In genomic region chr4:136145991-136146711, GRCm38 (mm10) we compare ENCODE assay signal across 8 mouse cellular contexts. TPM values are rescaled to one million over a fixed set of nuclear protein-coding genes. Genes with fewer than 3 reads are reported as not detected.
A peak's percentile ranks its signal among the peaks of the same experiment; 100 is the strongest.
DNase-seq lines count a peak whose midpoint lies in the region; ATAC-seq lines count a peak whose summit lies in the region.

No protein-coding gene starts in this region.

- no peak for ATAC-seq in lung, embryonic 15.5 days (ENCODE audit: borderline replicate concordance, extremely low read depth, low FRiP score, low TSS enrichment)
- no peak for ATAC-seq in heart, embryonic 16.5 days (replicated peaks; ENCODE audit: extremely low read depth, insufficient read depth, low FRiP score)
- ATAC-seq in liver, embryonic 11.5 days (replicated peaks; ENCODE audit: low FRiP score) = no peak
- ATAC-seq in stomach, embryonic 15.5 days (ENCODE audit: insufficient read depth, low FRiP score, low read depth) = no peak

- no peaks in the 10 kb centered on the region for H3K27me3 ChIP-seq in lung, embryonic 15.5 days
- no peaks in the 10 kb centered on the region for H3K27me3 ChIP-seq in heart, embryonic 16.5 days (ENCODE audit: control insufficient read depth, insufficient read depth, low read length)
- peaks cover 70% of the 10 kb centered on the region for H3K27me3 ChIP-seq in liver, embryonic 11.5 days (replicated peaks; ENCODE audit: control insufficient read depth, insufficient read depth, low read length)
- no peaks in the 10 kb centered on the region for H3K27me3 ChIP-seq in stomach, embryonic 15.5 days (replicated peaks)

- 23% methylated on average over 7 of the region's 7 CpGs for WGBS in lung, embryonic 15.5 days
- WGBS in heart, embryonic 16.5 days = 42% methylated on average over 7 of the region's 7 CpGs
- WGBS in liver, embryonic 11.5 days = 34% methylated on average over 7 of the region's 7 CpGs
- 23% methylated on average over 7 of the region's 7 CpGs for WGBS in stomach, embryonic 15.5 days

- H3K4me3 ChIP-seq in lung, embryonic 15.5 days = peak overlapping the region; percentile 92
- peak overlapping the region; percentile 77 for H3K4me3 ChIP-seq in heart, embryonic 16.5 days (ENCODE audit: low read length)
- peak overlapping the region; percentile 61 for H3K4me3 ChIP-seq in liver, embryonic 11.5 days (ENCODE audit: low read depth, low read length)
- H3K4me3 ChIP-seq in stomach, embryonic 15.5 days (replicated peaks) = peak overlapping the region; percentile 70

- no peaks in the 10 kb centered on the region for H3K9me3 ChIP-seq in lung, embryonic 15.5 days
- no peaks in the 10 kb centered on the region for H3K9me3 ChIP-seq in heart, embryonic 16.5 days (replicated peaks; ENCODE audit: control insufficient read depth, low read length)
- H3K9me3 ChIP-seq in liver, embryonic 11.5 days (ENCODE audit: control insufficient read depth, low read length) = no peaks in the 10 kb centered on the region
- H3K9me3 ChIP-seq in stomach, embryonic 15.5 days = no peaks in the 10 kb centered on the region

- DNase-seq in lung, postnatal 36 days = no peak
- DNase-seq in liver, embryonic 11.5 days (ENCODE audit: low spot score) = no peak
- DNase-seq in right cerebral cortex, postnatal 10 days (ENCODE audit: low spot score in 2 of 2) = no peak
- no peak for DNase-seq in frontal cortex, postnatal 10 days (ENCODE audit: low spot score in 2 of 2)
- no peak for DNase-seq in cerebellum, adult 9-11 months

- peak overlapping the region; percentile 97 for H3K9ac ChIP-seq in lung, embryonic 15.5 days
- H3K9ac ChIP-seq in heart, embryonic 16.5 days (ENCODE audit: low read length) = peak overlapping the region; percentile 87
- peak overlapping the region; percentile 76 for H3K9ac ChIP-seq in liver, embryonic 11.5 days (ENCODE audit: low read depth, low read length)
- H3K9ac ChIP-seq in stomach, embryonic 15.5 days = peak overlapping the region; percentile 78; the same call in 1 of the 2 replicates

- peak overlapping the region; percentile 61 for H3K4me2 ChIP-seq in lung, embryonic 15.5 days
- peak overlapping the region; percentile 75 for H3K4me2 ChIP-seq in heart, embryonic 16.5 days (ENCODE audit: low read depth, low read length)
- H3K4me2 ChIP-seq in liver, embryonic 11.5 days = peak overlapping the region; percentile 74
- H3K4me2 ChIP-seq in stomach, embryonic 15.5 days = peak overlapping the region; percentile 71

- peak overlapping the region; percentile 99 for H3K27ac ChIP-seq in lung, embryonic 15.5 days
- H3K27ac ChIP-seq in heart, embryonic 16.5 days (ENCODE audit: low read length) = peak overlapping the region; percentile 95
- peak overlapping the region; percentile 86 for H3K27ac ChIP-seq in liver, embryonic 11.5 days (ENCODE audit: low read depth, low read length)
- H3K27ac ChIP-seq in stomach, embryonic 15.5 days = peak overlapping the region; percentile 94

- H3K4me1 ChIP-seq in lung, embryonic 15.5 days = peaks cover 57% of the 10 kb centered on the region
- peaks cover 34% of the 10 kb centered on the region for H3K4me1 ChIP-seq in heart, embryonic 16.5 days (ENCODE audit: control insufficient read depth, insufficient read depth, low read length)
- peaks cover 43% of the 10 kb centered on the region for H3K4me1 ChIP-seq in liver, embryonic 11.5 days (replicated peaks; ENCODE audit: control insufficient read depth, insufficient read depth, low read length)
- peaks cover 43% of the 10 kb centered on the region for H3K4me1 ChIP-seq in stomach, embryonic 15.5 days

- no peaks in the 10 kb centered on the region for H3K36me3 ChIP-seq in lung, embryonic 15.5 days
- no peaks in the 10 kb centered on the region for H3K36me3 ChIP-seq in heart, embryonic 16.5 days (ENCODE audit: control insufficient read depth, insufficient read depth)
- H3K36me3 ChIP-seq in liver, embryonic 11.5 days (ENCODE audit: control insufficient read depth, insufficient read depth, low read length) = no peaks in the 10 kb centered on the region
- H3K36me3 ChIP-seq in stomach, embryonic 15.5 days = no peaks in the 10 kb centered on the region

RNA-seq across cellular contexts. Expression of gene Id3, which starts 2.9 kb away (rescaled TPM):
- polyA plus RNA-seq in lung, embryonic 15.5 days (2015; fragmentation: Nextera tagmentation; extraction: Ambion mirVana) = 498 and 529 TPM in 2 replicates
- 218 and 262 TPM in 2 replicates for polyA plus RNA-seq in heart, embryonic 16.5 days (2015; fragmentation: Nextera tagmentation; extraction: Ambion mirVana)
- polyA plus RNA-seq in liver, embryonic 11.5 days (2014; fragmentation: Nextera tagmentation; extraction: Ambion mirVana) = 191 and 200 TPM in 2 replicates
- 274 and 292 TPM in 2 replicates for polyA plus RNA-seq in stomach, embryonic 15.5 days (2015; fragmentation: Nextera tagmentation; extraction: Ambion mirVana)

RNA-seq across cellular contexts. Expression of gene E2f2, which starts 26.0 kb away (rescaled TPM):
- polyA plus RNA-seq in lung, embryonic 15.5 days (2015; fragmentation: Nextera tagmentation; extraction: Ambion mirVana) = 13.7 and 16.1 TPM in 2 replicates
- polyA plus RNA-seq in heart, embryonic 16.5 days (2015; fragmentation: Nextera tagmentation; extraction: Ambion mirVana) = 8.6 and 11.0 TPM in 2 replicates
- polyA plus RNA-seq in liver, embryonic 11.5 days (2014; fragmentation: Nextera tagmentation; extraction: Ambion mirVana) = 9.0 and 9.2 TPM in 2 replicates
- polyA plus RNA-seq in stomach, embryonic 15.5 days (2015; fragmentation: Nextera tagmentation; extraction: Ambion mirVana) = 8.6 and 11.4 TPM in 2 replicates
